Mouse (Mus musculus) liver, embryonic 13.5 days (tissue): ENCODE measurements around the gene Vapb. TPM values are rescaled to one million over a fixed set of nuclear protein-coding genes. Genes with fewer than 3 reads are reported as not detected.
"Not testable (repeated sequence)": the region's sequence is repeated elsewhere in the genome, so short reads cannot be mapped to it uniquely, and the experiment has no call there.

Experiments used
- ATAC-seq: fragments of 200-750 bp; cut with Nextera tagmentation; 2 replicates; pipeline ENCODE4 v1.8.0; 2017; ENCODE audit warnings: low read depth, mild to moderate bottlenecking, moderate number of reproducible peaks, moderate library complexity
- DNase-seq: peaks from one replicate; pipeline ENCODE4 v3.0.0; 2022
- H3K27ac ChIP-seq: fragments of 300-500 bp; sonication (generic); 2 replicates; pipeline ENCODE4 v1.5.1; 2015; ENCODE audit warnings: moderate library complexity, mild to moderate bottlenecking, inconsistent platforms
- H3K27me3 ChIP-seq: fragments of 300-500 bp; sonication (generic); 2 replicates; pipeline ENCODE4 v1.6.1; 2015; ENCODE audit warnings: mild to moderate bottlenecking, inconsistent platforms
- H3K36me3 ChIP-seq: fragments of 300-500 bp; sonication (generic); 2 replicates; pipeline ENCODE4 v1.6.1; 2015; ENCODE audit warnings: mild to moderate bottlenecking, inconsistent platforms
- H3K4me1 ChIP-seq: fragments of 300-500 bp; sonication (generic); replicated peaks from 2 replicates; pipeline ENCODE4 v1.6.1; 2015; ENCODE audit warnings: inconsistent platforms
- H3K4me2 ChIP-seq: fragments of 300-500 bp; sonication (generic); 2 replicates; pipeline ENCODE4 v1.6.1; 2015; ENCODE audit warnings: inconsistent platforms, mild to moderate bottlenecking, moderate library complexity
- H3K4me3 ChIP-seq: fragments of 300-500 bp; sonication (generic); replicated peaks from 2 replicates; pipeline ENCODE4 v1.5.1; 2015; ENCODE audit warnings: mild to moderate bottlenecking, inconsistent platforms
- H3K9ac ChIP-seq: fragments of 300-500 bp; sonication (generic); 2 replicates; pipeline ENCODE4 v1.6.1; 2015; ENCODE audit warnings: mild to moderate bottlenecking, inconsistent platforms
- H3K9me3 ChIP-seq: fragments of 300-500 bp; sonication (generic); replicated peaks from 2 replicates; pipeline ENCODE4 v1.6.1; 2016; ENCODE audit warnings: inconsistent platforms
- WGBS: fragments of 180-500 bp; shearing (Covaris S2); methylation state at CpG from one replicate; pipeline ENCODE4 v1.1.7; 2015; ENCODE audit not compliant: insufficient replicate concordance; 5-methylcytosine and 5-hydroxymethylcytosine counted together
- polyA plus RNA-seq: library from polyadenylated mRNA; unstranded; fragments of >200 nt; fragmentation: Nextera tagmentation; extraction: Ambion mirVana; gene quantifications from 2 replicates; pipeline ENCODE4 v1.2.1, GENCODE M21; 2015

The Vapb gene
- polyA plus RNA-seq, 1 experiment from 2014 or later, result 6.5 TPM

DNA sequence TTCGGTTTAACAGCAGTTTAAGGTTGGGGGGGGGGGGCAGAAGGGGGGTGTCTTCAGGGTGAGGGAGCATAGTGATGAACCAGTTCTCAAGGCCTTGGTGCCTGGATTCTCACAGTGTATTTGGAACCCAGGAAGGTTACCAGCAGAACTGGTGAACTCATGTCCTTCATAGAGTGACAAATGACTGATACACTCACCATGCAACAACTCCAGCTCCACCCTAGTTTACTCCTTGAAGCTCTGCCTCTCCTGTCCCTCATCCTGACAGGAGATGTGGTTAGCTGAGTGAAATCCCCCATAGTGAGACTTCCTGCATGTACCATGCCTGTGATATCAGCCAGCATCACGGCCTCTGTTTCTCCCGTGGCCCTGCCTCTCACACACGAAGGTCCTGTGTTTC lies 24.1 kb upstream of the Vapb start:
- no peak overlapping the region for H3K9ac ChIP-seq
- 47% methylated on average over 4 of the region's 4 CpGs for WGBS
- ATAC-seq, result no peak
- no peak overlapping the region for H3K27ac ChIP-seq
- 0 out of 2 replicates have a peak, but pooled peaks cover 3% of the 10 kb centered on the region for H3K4me1 ChIP-seq
- no peaks in the 10 kb centered on the region for H3K36me3 ChIP-seq
- DNase-seq, result no peak
- H3K27me3 ChIP-seq, result no peaks in the 10 kb centered on the region
- H3K4me3 ChIP-seq, result no peak overlapping the region
- no peak overlapping the region for H3K4me2 ChIP-seq
- no peaks in the 10 kb centered on the region for H3K9me3 ChIP-seq

DNA sequence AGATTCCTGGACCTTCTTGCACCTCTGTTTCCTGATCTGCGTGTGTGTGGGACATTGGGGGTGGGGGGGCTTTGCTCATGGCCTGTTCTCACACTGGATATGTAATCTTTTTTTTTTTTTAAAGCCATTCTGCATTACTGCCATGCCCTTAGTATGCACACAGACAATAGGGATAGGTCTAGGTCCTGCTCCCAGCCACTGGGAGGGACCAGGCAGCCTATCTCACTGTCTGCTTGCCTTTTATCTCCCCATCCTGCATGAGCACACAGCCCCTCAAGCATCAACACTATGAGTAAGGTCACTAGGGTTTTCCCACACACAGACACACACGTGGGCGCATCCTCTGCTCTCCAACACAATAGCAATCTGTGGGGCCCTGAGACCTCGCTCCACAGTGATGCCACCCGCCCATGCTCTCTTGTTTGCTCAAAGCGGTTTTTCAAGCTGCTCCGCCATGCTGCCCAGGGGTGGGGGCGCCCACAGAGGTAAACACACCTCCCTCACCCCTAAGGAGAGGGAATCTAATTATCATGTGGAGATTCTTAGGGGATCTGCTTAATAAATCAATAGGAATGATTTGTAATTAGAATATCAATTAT lies 22.6 kb upstream of the Vapb start:
- Histone ChIP-seq H3K9ac (no peak overlapping the region), H3K36me3 (no peaks in the 10 kb centered on the region), H3K4me2 (no peak overlapping the region), H3K4me1 (no peaks in the 10 kb centered on the region), H3K4me3 (no peak overlapping the region), H3K27ac (no peak overlapping the region), H3K27me3 (no peaks in the 10 kb centered on the region), H3K9me3 (no peaks in the 10 kb centered on the region)
- ATAC-seq, result no peak
- DNase-seq, result no peak
- WGBS, result 51% methylated on average over 8 of the region's 8 CpGs

- 76% methylated on average over 5 of the region's 5 CpGs for WGBS
- H3K4me2 ChIP-seq, result no peak overlapping the region
- no peak for ATAC-seq
- no peak for DNase-seq
- H3K27ac ChIP-seq, result no peak overlapping the region
- H3K4me3 ChIP-seq, result no peak overlapping the region
- no peaks in the 10 kb centered on the region for H3K4me1 ChIP-seq
- H3K27me3 ChIP-seq, result no peaks in the 10 kb centered on the region
- no peaks in the 10 kb centered on the region for H3K36me3 ChIP-seq
- H3K9me3 ChIP-seq, result no peaks in the 10 kb centered on the region
- H3K9ac ChIP-seq, result no peak overlapping the region
These were observed 20.3 kb upstream of the Vapb start for GRCm38 (mm10) chr2:173716966-173717365.

DNA sequence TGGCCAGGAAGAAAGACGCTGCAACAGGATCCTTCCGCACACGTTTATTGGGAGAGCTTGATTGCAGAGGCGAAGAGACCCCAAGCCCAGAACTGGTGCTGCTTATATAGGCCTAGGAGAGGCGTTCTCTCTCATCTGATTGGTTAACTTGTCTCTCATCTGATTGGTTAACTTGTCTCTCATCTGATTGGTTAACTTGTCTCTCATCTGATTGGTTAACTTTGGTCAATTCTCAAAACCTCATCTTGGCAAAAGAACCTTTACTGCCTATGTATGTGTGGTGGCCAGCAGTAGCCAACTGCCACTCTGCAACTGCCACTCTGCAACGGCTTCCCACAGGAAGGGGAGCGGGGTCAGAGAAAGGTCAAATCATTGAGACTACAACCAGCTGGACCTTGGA lies 18.2 kb upstream of the Vapb start, which contains the start of gene 1700010B08Rik:
Gene 1700010B08Rik, plus strand, starts transcription at position 301 of the 400 bp plus-strand sequence.
- H3K9ac ChIP-seq, H3K36me3 ChIP-seq, H3K27me3 ChIP-seq, H3K4me3 ChIP-seq, H3K27ac ChIP-seq, H3K9me3 ChIP-seq, ATAC-seq, DNase-seq, H3K4me2 ChIP-seq, H3K4me1 ChIP-seq: not testable (repeated sequence)
- WGBS, result 73% methylated on average over 6 of the region's 7 CpGs

DNA sequence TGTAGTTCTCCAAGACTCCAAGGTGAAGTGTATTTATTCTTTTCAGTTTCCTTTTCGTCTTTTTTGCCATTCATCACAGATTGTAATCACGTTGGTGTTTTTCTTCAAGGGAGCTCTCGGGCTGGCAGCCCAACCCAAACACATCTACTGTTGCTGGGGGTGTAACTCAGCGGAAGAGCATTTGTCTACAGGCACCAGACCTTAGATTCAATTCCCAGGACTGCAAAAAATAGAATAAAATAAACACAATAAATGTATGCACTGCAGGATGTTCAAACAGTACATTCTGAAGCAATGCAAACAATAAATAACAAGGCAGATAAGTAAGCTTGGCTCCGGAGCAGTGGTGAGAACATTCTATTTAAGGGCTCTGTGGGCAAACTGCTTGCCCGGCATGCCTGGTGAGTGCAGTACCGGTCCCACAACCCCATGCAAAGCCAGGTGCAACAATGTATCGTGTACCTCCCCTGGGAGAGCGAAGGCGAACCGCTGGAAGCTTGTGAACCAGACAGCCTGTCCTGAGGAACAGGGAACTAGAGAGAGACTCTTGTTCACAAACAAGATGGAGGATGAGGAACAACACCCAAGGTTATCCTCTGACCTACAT lies 15.0 kb upstream of the Vapb start:
- ATAC-seq, result no peak

DNA sequence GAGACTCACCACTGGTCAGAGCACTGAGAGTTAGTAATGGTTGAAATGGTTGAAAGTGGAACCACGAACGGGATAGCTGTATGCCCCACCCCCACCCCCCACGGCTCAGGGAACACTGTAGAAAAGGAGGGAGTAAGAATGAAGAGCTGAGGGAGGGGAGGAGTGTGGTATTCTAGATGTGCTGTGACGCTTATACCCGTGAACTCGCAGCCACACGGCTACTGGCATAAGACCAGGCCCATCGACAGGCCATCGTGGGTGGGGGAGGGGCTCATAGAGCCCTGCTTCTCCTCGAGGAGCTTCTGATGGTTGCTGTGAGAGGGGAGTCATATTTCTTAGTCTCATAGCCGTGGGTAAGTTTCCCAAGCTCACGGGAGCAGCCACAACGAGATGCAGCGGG lies 12.9 kb upstream of the Vapb start:
- no peak overlapping the region for H3K4me2 ChIP-seq
- H3K9me3 ChIP-seq, result no peaks in the 10 kb centered on the region
- 55% methylated on average over 14 of the region's 14 CpGs for WGBS
- no peaks in the 10 kb centered on the region for H3K36me3 ChIP-seq
- no peak overlapping the region for H3K27ac ChIP-seq
- DNase-seq, result no peak
- no peak overlapping the region for H3K9ac ChIP-seq
- no peak for ATAC-seq
- peaks cover 2% of the 10 kb centered on the region; the same call in 1 of the 2 replicates for H3K4me1 ChIP-seq
- no peak overlapping the region for H3K4me3 ChIP-seq
- no peaks in the 10 kb centered on the region; the same call in 1 of the 2 replicates for H3K27me3 ChIP-seq

More for the DNA sequence above, 15.0 kb upstream of the Vapb start:
- no peak overlapping the region for H3K4me3 ChIP-seq
- no peaks in the 10 kb centered on the region; the same call in 1 of the 2 replicates for H3K27me3 ChIP-seq
- no peaks in the 10 kb centered on the region for H3K36me3 ChIP-seq
- no peaks in the 10 kb centered on the region for H3K9me3 ChIP-seq
- H3K27ac ChIP-seq, result no peak overlapping the region
- no peak overlapping the region for H3K9ac ChIP-seq
- 68% methylated on average over 11 of the region's 11 CpGs for WGBS
- no peak overlapping the region for H3K4me2 ChIP-seq
- peaks cover 2% of the 10 kb centered on the region; the same call in 1 of the 2 replicates for H3K4me1 ChIP-seq
- DNase-seq, result no peak

DNA sequence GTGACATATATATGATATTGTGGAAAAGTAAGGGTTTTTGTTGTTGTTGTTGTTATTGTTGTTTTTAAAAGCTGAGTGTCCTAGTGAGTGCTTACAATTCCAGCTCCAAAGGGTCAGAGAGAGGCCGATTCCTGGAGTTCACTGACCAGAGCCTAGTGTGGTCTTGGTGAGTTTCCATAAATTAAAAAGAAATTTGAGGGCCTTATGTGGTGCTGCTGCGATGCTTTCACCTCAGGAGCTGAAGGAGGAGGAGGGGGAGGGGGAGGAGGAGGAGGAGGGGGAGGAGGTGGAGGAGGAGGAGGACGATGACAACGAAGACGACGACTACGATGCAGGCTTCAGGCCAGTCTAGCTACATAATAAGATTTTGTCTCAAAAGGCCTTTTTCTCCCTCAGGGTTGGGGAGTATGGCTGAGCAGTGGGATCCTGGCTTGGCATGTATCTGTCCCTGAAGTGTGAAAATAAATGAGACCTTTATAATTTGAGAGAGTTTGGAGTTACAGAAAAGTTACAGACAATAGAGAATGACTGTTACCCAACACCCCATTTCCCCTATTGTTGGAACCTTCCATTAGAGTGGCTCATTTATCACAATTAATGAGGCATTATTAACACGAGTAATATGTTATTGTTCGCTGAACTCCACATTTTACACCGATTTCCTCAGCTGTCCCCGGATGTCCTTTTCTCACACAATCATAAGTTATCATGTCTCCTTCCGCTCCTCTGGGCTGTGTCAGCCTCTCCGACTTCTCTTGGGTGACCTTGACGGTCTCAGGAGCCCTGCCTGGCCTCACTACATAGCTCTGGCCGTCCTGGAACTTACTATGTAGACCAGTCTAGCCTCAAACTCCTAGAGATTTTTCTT lies 12.1 kb upstream of the Vapb start:
- Histone ChIP-seq H3K36me3 (no peaks in the 10 kb centered on the region), H3K4me3 (no peak overlapping the region), H3K9ac (no peak overlapping the region), H3K4me1 (peaks cover 2% of the 10 kb centered on the region; the same call in 1 of the 2 replicates), H3K27me3 (no peaks in the 10 kb centered on the region; the same call in 1 of the 2 replicates), H3K9me3 (no peaks in the 10 kb centered on the region), H3K27ac (no peak overlapping the region), H3K4me2 (no peak overlapping the region)
- 68% methylated on average over 15 of the region's 15 CpGs for WGBS
- DNase-seq, result no peak
- no peak for ATAC-seq

DNA sequence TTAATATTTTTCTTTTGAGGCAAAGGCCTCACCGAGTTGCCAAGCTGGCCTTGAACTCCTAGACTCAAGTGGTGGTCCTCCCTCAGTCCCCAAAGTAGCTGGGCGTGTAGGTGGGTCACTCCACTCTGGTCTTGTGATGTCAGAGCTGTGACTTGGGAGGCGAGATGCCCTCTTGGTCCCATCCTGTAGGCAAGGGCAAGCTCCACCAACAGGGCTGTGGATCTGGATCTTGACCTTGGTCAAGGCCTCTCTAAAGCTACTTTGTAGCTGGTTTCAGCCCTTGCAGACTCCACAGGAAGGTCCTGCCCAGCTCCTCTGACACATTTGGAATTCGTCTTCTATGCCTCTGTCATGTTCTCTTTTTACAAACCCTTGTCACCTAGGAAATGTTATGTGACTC lies 11.5 kb upstream of the Vapb start:
- H3K9me3 ChIP-seq, result no peaks in the 10 kb centered on the region
- no peak for ATAC-seq
- H3K9ac ChIP-seq, result no peak overlapping the region
- peaks cover 2% of the 10 kb centered on the region; the same call in 1 of the 2 replicates for H3K4me1 ChIP-seq
- H3K4me2 ChIP-seq, result no peak overlapping the region
- H3K4me3 ChIP-seq, result no peak overlapping the region
- no peak for DNase-seq
- no peak overlapping the region for H3K27ac ChIP-seq
- no peaks in the 10 kb centered on the region for H3K36me3 ChIP-seq
- WGBS, result 55% methylated on average over 4 of the region's 4 CpGs
- no peaks in the 10 kb centered on the region; the same call in 1 of the 2 replicates for H3K27me3 ChIP-seq

DNA sequence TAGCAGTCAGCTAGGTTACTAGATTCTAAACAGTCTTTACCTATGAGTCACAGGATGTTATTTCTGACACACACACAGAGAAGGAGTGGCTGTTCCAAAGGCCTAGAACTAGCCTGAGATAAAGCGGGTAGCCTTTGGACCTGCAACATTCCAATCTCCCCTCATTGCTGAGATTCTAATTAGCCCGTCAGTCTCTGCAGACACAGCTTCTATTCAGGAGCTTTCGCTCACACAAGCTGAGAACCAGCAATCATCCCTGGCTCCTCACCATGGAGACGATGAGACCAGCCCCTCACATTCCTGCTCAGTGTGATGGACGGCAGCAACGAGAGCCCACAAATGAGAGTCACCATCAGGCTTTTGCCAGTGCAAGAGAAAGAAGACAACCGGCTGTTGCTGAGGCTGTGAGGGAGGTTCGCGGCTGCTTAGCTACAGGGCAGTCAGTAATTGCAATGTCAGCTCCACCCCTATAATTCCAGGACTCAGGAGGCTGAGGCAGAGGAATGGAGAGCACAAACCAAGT lies 6.8 kb upstream of the Vapb start:
- no peaks in the 10 kb centered on the region for H3K36me3 ChIP-seq
- DNase-seq (no peak), ATAC-seq (no peak)
- H3K27ac ChIP-seq, result no peak overlapping the region
- 36% methylated on average over 9 of the region's 9 CpGs for WGBS
- H3K9ac ChIP-seq, result no peak overlapping the region
- peaks cover 4% of the 10 kb centered on the region; the same call in 1 of the 2 replicates for H3K27me3 ChIP-seq
- H3K9me3 ChIP-seq, result no peaks in the 10 kb centered on the region
- H3K4me1 ChIP-seq, result no peaks in the 10 kb centered on the region
- no peak overlapping the region for H3K4me3 ChIP-seq
- H3K4me2 ChIP-seq, result no peak overlapping the region

- DNase-seq, result no peak
- H3K4me3 ChIP-seq, result no peak overlapping the region
- H3K4me2 ChIP-seq, result no peak overlapping the region
- H3K27me3 ChIP-seq, result 0 out of 2 replicates have a peak, but pooled peaks cover 4% of the 10 kb centered on the region
- ATAC-seq, result no peak
- H3K27ac ChIP-seq, result no peak overlapping the region
- H3K36me3 ChIP-seq, result no peaks in the 10 kb centered on the region
- H3K4me1 ChIP-seq, result peaks cover 22% of the 10 kb centered on the region
- WGBS, result 51% methylated on average over 2 of the region's 2 CpGs
- H3K9me3 ChIP-seq, result no peaks in the 10 kb centered on the region
- no peak overlapping the region for H3K9ac ChIP-seq
These were observed 2.9 kb upstream of the Vapb start for GRCm38 (mm10) chr2:173734426-173734825.

GRCm38 (mm10) chr2:173738232-173738631 lies 921 bp downstream of the Vapb start:
- ATAC-seq, result no peak
- H3K4me1 ChIP-seq, result peaks cover 47% of the 10 kb centered on the region
- peak overlapping the region; percentile 61; the same call in 1 of the 2 replicates for H3K27ac ChIP-seq
- peak overlapping the region; percentile 92 for H3K4me2 ChIP-seq
- H3K9me3 ChIP-seq, result no peaks in the 10 kb centered on the region
- WGBS, result 28% methylated on average over 9 of the region's 9 CpGs
- H3K9ac ChIP-seq, result peak overlapping the region; percentile 84
- DNase-seq, result no peak
- no peaks in the 10 kb centered on the region for H3K36me3 ChIP-seq
- no peaks in the 10 kb centered on the region for H3K27me3 ChIP-seq
- H3K4me3 ChIP-seq, result peak overlapping the region; percentile 86
